Mouse (Mus musculus) lung, postnatal 0 days (tissue): ENCODE data around the gene Ccdc148. TPM values are rescaled to one million over a fixed set of nuclear protein-coding genes. Genes with fewer than 3 reads are reported as not detected.

Source experiments
- ATAC-seq: fragments of 200-750 bp; cut with Nextera tagmentation; 2 replicates; pipeline ENCODE4 v1.8.0; 2017; ENCODE audit warnings: moderate library complexity
- DNase-seq: peaks from one replicate; pipeline ENCODE4 v3.0.0-alpha.2; 2016; ENCODE audit warnings: low spot score
- H3K27ac ChIP-seq: fragments of 300-500 bp; sonication (generic); 2 replicates; pipeline ENCODE4 v1.5.1; 2014; ENCODE audit warnings: antibody characterized with exemption, mild to moderate bottlenecking, low read length, mixed read lengths
- H3K27me3 ChIP-seq: fragments of 300-500 bp; sonication (generic); replicated peaks from 2 replicates; pipeline ENCODE4 v1.6.1; 2014; ENCODE audit warnings: low read length, mixed read lengths; ENCODE audit not compliant: insufficient read depth
- H3K36me3 ChIP-seq: fragments of 300-500 bp; sonication (generic); 2 replicates; pipeline ENCODE4 v1.6.1; 2014; ENCODE audit warnings: low read length, mixed read lengths; ENCODE audit not compliant: insufficient read depth
- H3K4me1 ChIP-seq: fragments of 300-500 bp; sonication (generic); 2 replicates; pipeline ENCODE4 v1.6.1; 2014; ENCODE audit warnings: antibody characterized with exemption, low read depth, low read length, mixed read lengths; ENCODE audit not compliant: insufficient read depth
- H3K4me2 ChIP-seq: fragments of 300-500 bp; sonication (generic); replicated peaks from 2 replicates; pipeline ENCODE4 v1.6.1; 2014; ENCODE audit warnings: low read depth, mild to moderate bottlenecking, low read length, moderate library complexity, mixed read lengths
- H3K4me3 ChIP-seq: fragments of 300-500 bp; sonication (generic); 2 replicates; pipeline ENCODE4 v1.5.1; 2014; ENCODE audit warnings: low read depth, low read length
- H3K9ac ChIP-seq: fragments of 300-500 bp; sonication (generic); replicated peaks from 2 replicates; pipeline ENCODE4 v1.6.1; 2014; ENCODE audit warnings: low read depth, mild to moderate bottlenecking
- H3K9me3 ChIP-seq: fragments of 300-500 bp; sonication (generic); 2 replicates; pipeline ENCODE4 v1.6.1; 2016; ENCODE audit warnings: low read length, mixed read lengths
- CTCF ChIP-seq: IDR thresholded peaks from 2 replicates; pipeline ENCODE4 v1.5.1; 2016; ENCODE audit warnings: antibody characterized with exemption, mild to moderate bottlenecking
- EP300 ChIP-seq: IDR thresholded peaks from 2 replicates; pipeline ENCODE4 v1.6.1; 2016; ENCODE audit warnings: antibody characterized with exemption, mild to moderate bottlenecking, control low read depth
- WGBS: fragments of 180-500 bp; shearing (Covaris S2); extraction: QIAGEN DNeasy Blood & Tissue Kit; methylation state at CpG from one replicate; pipeline ENCODE4 v1.1.7; 2014; 5-methylcytosine and 5-hydroxymethylcytosine counted together
- polyA plus RNA-seq: library from polyadenylated mRNA; unstranded; fragments of >200 nt; fragmentation: Nextera tagmentation; extraction: Ambion mirVana; gene quantifications from 2 replicates; pipeline ENCODE4 v1.2.1, GENCODE M21; 2015

Ccdc148 gene
- polyA plus RNA-seq, 1 experiment from 2014 or later = 0.68 TPM

- Histone ChIP-seq H3K4me1 (no peaks in the 10 kb centered on the region), H3K27me3 (no peaks in the 10 kb centered on the region), H3K4me2 (no peak overlapping the region), H3K4me3 (no peak overlapping the region), H3K27ac (no peak overlapping the region), H3K9me3 (no peaks in the 10 kb centered on the region), H3K36me3 (no peaks in the 10 kb centered on the region), H3K9ac (no peak overlapping the region)
- DNase-seq (no peak), ATAC-seq (no peak)
- TF ChIP-seq CTCF (no peak), EP300 (no peak)
- 76% methylated on average over 4 of the region's 4 CpGs for WGBS
Observed at GRCm38 (mm10) chr2:58797506-58797905, 363.0 kb downstream of the Ccdc148 start.

GRCm38 (mm10) chr2:58795432-58795831 is 365.1 kb downstream of the Ccdc148 start:
- H3K27me3 ChIP-seq = no peaks in the 10 kb centered on the region
- no peak overlapping the region for H3K4me3 ChIP-seq
- ATAC-seq = no peak
- 76% methylated on average over 5 of the region's 5 CpGs for WGBS
- no peak for TF ChIP-seq CTCF
- no peak for TF ChIP-seq EP300
- no peaks in the 10 kb centered on the region for H3K9me3 ChIP-seq
- H3K9ac ChIP-seq = no peak overlapping the region
- no peak for DNase-seq
- H3K36me3 ChIP-seq = no peaks in the 10 kb centered on the region
- no peak overlapping the region for H3K4me2 ChIP-seq
- H3K4me1 ChIP-seq = peaks cover 7% of the 10 kb centered on the region; the same call in 1 of the 2 replicates
- no peak overlapping the region for H3K27ac ChIP-seq

DNA sequence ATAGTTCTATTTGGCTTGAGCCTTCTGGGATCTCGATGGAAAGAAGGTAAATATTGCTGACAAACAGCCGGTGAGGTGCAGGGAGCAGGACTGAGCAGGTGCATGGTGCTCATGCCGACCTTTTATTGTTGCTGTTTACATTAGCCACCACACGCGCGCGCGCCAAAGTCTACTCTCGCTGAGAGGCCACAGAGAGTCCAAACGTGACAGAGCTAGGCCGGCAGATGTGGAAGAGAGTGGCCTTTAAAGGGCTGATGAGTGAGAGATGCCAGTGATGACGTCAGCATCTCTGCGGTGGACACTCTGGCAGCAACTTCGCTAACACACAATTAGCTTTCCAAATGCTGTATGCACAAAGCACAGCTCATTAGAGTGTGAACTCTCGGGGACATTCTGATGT is 366.0 kb downstream of the Ccdc148 start:
- peak; percentile 32 for DNase-seq
- Histone ChIP-seq H3K27ac (no peak overlapping the region), H3K9ac (no peak overlapping the region), H3K4me2 (no peak overlapping the region), H3K27me3 (no peaks in the 10 kb centered on the region), H3K36me3 (no peaks in the 10 kb centered on the region), H3K9me3 (no peaks in the 10 kb centered on the region), H3K4me1 (peaks cover 7% of the 10 kb centered on the region; the same call in 1 of the 2 replicates), H3K4me3 (no peak overlapping the region)
- ATAC-seq = peak; percentile 63
- TF ChIP-seq CTCF = no peak
- WGBS = 38% methylated on average over 15 of the region's 15 CpGs

- 79% methylated on average over 4 of the region's 4 CpGs for WGBS
- Histone ChIP-seq H3K27me3 (no peaks in the 10 kb centered on the region), H3K4me3 (no peak overlapping the region), H3K36me3 (no peaks in the 10 kb centered on the region), H3K9me3 (no peaks in the 10 kb centered on the region), H3K9ac (no peak overlapping the region), H3K4me1 (peaks cover 7% of the 10 kb centered on the region; the same call in 1 of the 2 replicates), H3K27ac (no peak overlapping the region), H3K4me2 (no peak overlapping the region)
- TF ChIP-seq CTCF = no peak
- no peak for TF ChIP-seq EP300
- ATAC-seq = no peak
- DNase-seq = no peak
Observed at GRCm38 (mm10) chr2:58790361-58790760, 370.1 kb downstream of the Ccdc148 start.

GRCm38 (mm10) chr2:58789934-58790333 is 370.5 kb downstream of the Ccdc148 start:
- Histone ChIP-seq H3K9me3 (no peaks in the 10 kb centered on the region), H3K27ac (no peak overlapping the region), H3K4me3 (no peak overlapping the region), H3K27me3 (no peaks in the 10 kb centered on the region), H3K4me1 (peaks cover 7% of the 10 kb centered on the region), H3K9ac (no peak overlapping the region), H3K36me3 (no peaks in the 10 kb centered on the region), H3K4me2 (no peak overlapping the region)
- 55% methylated on average over 7 of the region's 7 CpGs for WGBS
- TF ChIP-seq CTCF (no peak), EP300 (no peak)
- peak; percentile 11 for DNase-seq
- ATAC-seq = no peak

DNA sequence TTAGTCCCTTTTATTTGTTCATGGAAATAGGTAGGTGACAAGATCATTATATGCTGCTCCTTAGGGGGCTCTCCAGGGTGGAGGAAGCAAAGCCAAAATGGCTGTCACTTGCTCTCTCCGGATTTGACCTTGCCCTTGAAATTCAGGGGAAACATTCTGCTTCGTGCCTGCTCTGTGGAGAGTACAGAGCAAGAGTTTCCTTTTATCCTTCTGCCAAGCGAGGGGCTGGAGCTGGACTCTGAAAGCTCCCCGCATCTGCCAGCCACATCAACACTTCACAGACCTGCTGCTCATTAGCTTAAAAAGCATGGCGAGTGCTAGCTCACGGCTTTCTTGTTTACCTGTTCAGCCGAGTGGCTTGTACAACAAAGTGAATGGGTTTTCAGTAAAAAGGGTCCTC is 373.1 kb downstream of the Ccdc148 start:
- H3K9ac ChIP-seq = no peak overlapping the region
- 37% methylated on average over 7 of the region's 7 CpGs for WGBS
- H3K27ac ChIP-seq = no peak overlapping the region
- no peak for ATAC-seq
- no peak for TF ChIP-seq CTCF
- TF ChIP-seq EP300 = no peak
- no peak overlapping the region for H3K4me3 ChIP-seq
- no peaks in the 10 kb centered on the region for H3K9me3 ChIP-seq
- no peak for DNase-seq
- H3K36me3 ChIP-seq = no peaks in the 10 kb centered on the region
- H3K4me1 ChIP-seq = peaks cover 6% of the 10 kb centered on the region
- no peaks in the 10 kb centered on the region for H3K27me3 ChIP-seq
- H3K4me2 ChIP-seq = no peak overlapping the region

- TF ChIP-seq EP300 (no peak), CTCF (no peak)
- ATAC-seq = 0 out of 2 replicates have a peak, but pooled peaks have one; percentile 31
- Histone ChIP-seq H3K36me3 (no peaks in the 10 kb centered on the region), H3K9me3 (no peaks in the 10 kb centered on the region), H3K27ac (no peak overlapping the region), H3K9ac (no peak overlapping the region), H3K27me3 (no peaks in the 10 kb centered on the region), H3K4me1 (no peaks in the 10 kb centered on the region; the same call in 1 of the 2 replicates), H3K4me2 (peak overlapping the region; percentile 36), H3K4me3 (no peak overlapping the region)
- DNase-seq = peak; percentile 47
- 50% methylated on average over 8 of the region's 8 CpGs for WGBS
Observed at GRCm38 (mm10) chr2:58786681-58787080, 373.8 kb downstream of the Ccdc148 start.
